Mouse (Mus musculus) limb, embryonic 14.5 days (tissue): ENCODE data around the gene Lpgat1. TPM values are rescaled to one million over a fixed set of nuclear protein-coding genes. Genes with fewer than 3 reads are reported as not detected.

Source experiments
- ATAC-seq: fragments of 200-750 bp; cut with Nextera tagmentation; 2 replicates; pipeline ENCODE4 v1.8.0; 2017; ENCODE audit warnings: low read depth, moderate number of reproducible peaks, moderate TSS enrichment; ENCODE audit not compliant: low FRiP score
- DNase-seq: peaks from one replicate; pipeline ENCODE4 v3.0.0-alpha.2; 2015; ENCODE audit warnings: low spot score
- H3K27ac ChIP-seq: fragments of 300-500 bp; sonication (generic); replicated peaks from 2 replicates; pipeline ENCODE4 v1.5.1; 2014; ENCODE audit warnings: low read depth, mild to moderate bottlenecking, low read length, moderate library complexity, mixed read lengths
- H3K27me3 ChIP-seq: fragments of 300-500 bp; sonication (generic); 2 replicates; pipeline ENCODE4 v1.6.1; 2014; ENCODE audit warnings: low read length, mixed read lengths; ENCODE audit not compliant: control insufficient read depth, insufficient read depth
- H3K36me3 ChIP-seq: fragments of 300-500 bp; sonication (generic); 2 replicates; pipeline ENCODE4 v1.6.1; 2014; ENCODE audit warnings: mild to moderate bottlenecking, low read length, moderate library complexity, mixed read lengths; ENCODE audit not compliant: control insufficient read depth, insufficient read depth
- H3K4me1 ChIP-seq: fragments of 300-500 bp; sonication (generic); 2 replicates; pipeline ENCODE4 v1.6.1; 2014; ENCODE audit warnings: antibody characterized with exemption, low read length, mixed read lengths; ENCODE audit not compliant: control insufficient read depth, insufficient read depth
- H3K4me2 ChIP-seq: fragments of 300-500 bp; sonication (generic); replicated peaks from 2 replicates; pipeline ENCODE4 v1.6.1; 2014; ENCODE audit warnings: low read depth, mild to moderate bottlenecking, low read length, moderate library complexity; ENCODE audit not compliant: severe bottlenecking
- H3K4me3 ChIP-seq: fragments of 300-500 bp; sonication (generic); replicated peaks from 2 replicates; pipeline ENCODE4 v1.5.1; 2014; ENCODE audit warnings: low read length
- H3K9ac ChIP-seq: fragments of 300-500 bp; sonication (generic); 2 replicates; pipeline ENCODE4 v1.6.1; 2014; ENCODE audit warnings: mild to moderate bottlenecking, low read depth, low read length, moderate library complexity; ENCODE audit not compliant: severe bottlenecking
- H3K9me3 ChIP-seq: fragments of 300-500 bp; sonication (generic); 2 replicates; pipeline ENCODE4 v1.6.1; 2016; ENCODE audit warnings: low read length; ENCODE audit not compliant: control insufficient read depth
- POLR2A ChIP-seq: fragments of 200-500 bp; IDR thresholded peaks from 2 replicates; pipeline ENCODE4 v1.8.0; 2012; ENCODE audit warnings: inconsistent platforms, mild to moderate bottlenecking, moderate library complexity, borderline replicate concordance; ENCODE audit not compliant: insufficient read depth, insufficient read length; ENCODE audit errors: extremely low read depth
- WGBS: fragments of 180-500 bp; shearing (Covaris S2); extraction: QIAGEN DNeasy Blood & Tissue Kit; methylation state at CpG from one replicate; pipeline ENCODE4 v1.1.7; 2014; 5-methylcytosine and 5-hydroxymethylcytosine counted together
- polyA plus RNA-seq, 2 experiments: library from polyadenylated mRNA; depleted of rRNA in 1 of 2; stranded (reverse) in 1 of 2; unstranded in 1 of 2; fragments of >200 nt; fragmentation: Nextera tagmentation in 1 of 2; extraction: Ambion mirVana in 1 of 2; gene quantifications; 2 replicates each; pipeline versions ENCODE4 v1.2.1 to v1.2.3; 2012 to 2014

Gene Lpgat1
- 24.7 and 24.8 TPM in 2 replicates for polyA plus RNA-seq (2012; rRNA removed)
- polyA plus RNA-seq (2014; fragmentation: Nextera tagmentation; extraction: Ambion mirVana) = 39.9 and 45.4 TPM in 2 replicates

GRCm38 (mm10) chr1:191717601-191718498 lies at the start of gene Lpgat1:
TSS of gene Lpgat1 (plus strand) at chr1:191717834.
- peak; percentile 49 for DNase-seq
- Histone ChIP-seq H3K9ac (peak within 1 kb of the TSS; percentile 98), H3K9me3 (no peaks in the 10 kb centered on the region), H3K4me3 (peak within 1 kb of the TSS; percentile 62), H3K27ac (peak within 1 kb of the TSS; percentile 95), H3K27me3 (no peaks in the 10 kb centered on the region), H3K4me2 (peak within 1 kb of the TSS; percentile 80), H3K4me1 (peaks cover 8% of the 10 kb centered on the region; the same call in 1 of the 2 replicates), H3K36me3 (peaks cover 18% of the 10 kb centered on the region)
- 0% methylated on average over 23 of the region's 113 CpGs for WGBS
- 0 out of 2 replicates have a peak, but pooled peaks have one; percentile 19 for TF ChIP-seq POLR2A
- ATAC-seq = peak; percentile 82

GRCm38 (mm10) chr1:191668030-191668429 lies 49.6 kb upstream of the Lpgat1 start:
- no peak overlapping the region for H3K27ac ChIP-seq
- DNase-seq (peak; percentile 73), ATAC-seq (peak; percentile 84)
- H3K36me3 ChIP-seq = no peaks in the 10 kb centered on the region
- WGBS = 46% methylated on average over 9 of the region's 9 CpGs
- H3K4me2 ChIP-seq = no peak overlapping the region
- H3K4me1 ChIP-seq = 0 out of 2 replicates have a peak, but pooled peaks cover 6% of the 10 kb centered on the region
- no peaks in the 10 kb centered on the region for H3K27me3 ChIP-seq
- no peak for TF ChIP-seq POLR2A
- H3K4me3 ChIP-seq = no peak overlapping the region
- H3K9ac ChIP-seq = no peak overlapping the region
- H3K9me3 ChIP-seq = no peaks in the 10 kb centered on the region

- H3K27ac ChIP-seq = no peak overlapping the region
- no peaks in the 10 kb centered on the region for H3K4me1 ChIP-seq
- H3K27me3 ChIP-seq = no peaks in the 10 kb centered on the region
- ATAC-seq = no peak
- WGBS = 82% methylated on average over 5 of the region's 5 CpGs
- H3K9me3 ChIP-seq = no peaks in the 10 kb centered on the region
- H3K9ac ChIP-seq = no peak overlapping the region
- H3K4me2 ChIP-seq = no peak overlapping the region
- no peak for DNase-seq
- H3K4me3 ChIP-seq = no peak overlapping the region
- TF ChIP-seq POLR2A = no peak
- H3K36me3 ChIP-seq = no peaks in the 10 kb centered on the region
Measured at GRCm38 (mm10) chr1:191674071-191674470, 43.6 kb upstream of the Lpgat1 start.

- WGBS = 70% methylated on average over 2 of the region's 2 CpGs
- H3K27ac ChIP-seq = no peak overlapping the region
- H3K9ac ChIP-seq = no peak overlapping the region
- H3K36me3 ChIP-seq = no peaks in the 10 kb centered on the region
- peaks cover 10% of the 10 kb centered on the region for H3K9me3 ChIP-seq
- no peaks in the 10 kb centered on the region for H3K27me3 ChIP-seq
- no peak for TF ChIP-seq POLR2A
- H3K4me3 ChIP-seq = no peak overlapping the region
- no peak for ATAC-seq
- no peaks in the 10 kb centered on the region for H3K4me1 ChIP-seq
- DNase-seq = no peak
- H3K4me2 ChIP-seq = no peak overlapping the region
Measured at GRCm38 (mm10) chr1:191681633-191682032, 36.0 kb upstream of the Lpgat1 start.

GRCm38 (mm10) chr1:191687531-191687930 lies 30.1 kb upstream of the Lpgat1 start:
- Histone ChIP-seq H3K36me3 (no peaks in the 10 kb centered on the region), H3K9ac (no peak overlapping the region), H3K9me3 (peaks cover 10% of the 10 kb centered on the region), H3K4me1 (no peaks in the 10 kb centered on the region), H3K4me2 (no peak overlapping the region), H3K4me3 (no peak overlapping the region), H3K27me3 (no peaks in the 10 kb centered on the region), H3K27ac (no peak overlapping the region)
- 85% methylated on average over 7 of the region's 7 CpGs for WGBS
- ATAC-seq (no peak), DNase-seq (no peak)
- no peak for TF ChIP-seq POLR2A
